Mouse (Mus musculus): Measurements from ENCODE around the gene Fam57b.

Fam57b gene

DNA sequence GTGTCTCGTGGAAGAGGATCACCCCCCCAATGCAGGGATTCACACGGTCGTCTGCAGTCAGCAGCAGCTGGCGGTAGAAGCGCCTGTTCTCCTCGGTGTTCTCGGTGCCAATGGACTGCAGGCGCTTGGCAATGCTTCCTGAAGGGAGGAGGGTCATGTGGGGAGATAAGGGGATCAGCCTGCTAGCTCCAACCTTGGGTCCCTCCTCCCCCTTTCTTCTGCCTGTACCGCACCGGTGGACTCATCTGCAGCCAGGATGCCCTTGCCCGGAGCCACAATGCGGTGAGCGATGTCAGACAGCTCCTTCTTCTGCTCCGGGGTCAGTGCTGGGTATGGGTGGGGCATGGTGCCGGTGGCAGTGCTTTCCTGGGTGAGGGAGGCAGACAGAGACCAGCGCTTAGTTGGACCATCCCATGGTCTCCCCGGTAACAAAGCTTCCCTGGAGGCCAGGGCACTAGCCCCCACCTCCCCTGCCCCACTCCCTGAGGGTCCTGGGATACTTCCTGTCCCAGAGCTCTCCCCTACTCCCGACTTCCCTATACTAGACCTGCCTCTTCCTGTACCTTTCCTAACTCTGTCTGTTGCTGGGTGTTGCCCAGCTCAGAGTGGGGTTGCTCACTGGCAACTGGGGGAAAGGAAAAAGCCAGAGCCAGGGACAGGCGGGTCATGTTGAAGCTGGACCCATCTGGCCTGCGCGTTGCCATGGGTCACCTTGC, at the start of gene Fam57b:
Gene Fam57b, plus strand, starts transcription at position 258 of the 716 bp plus-strand sequence.
- peak in 1 of 2 experiments; percentile 40 for DNase-seq

- no peak for DNase-seq
Measured at GRCm38 (mm10) chr7:126748824-126749223, 48.6 kb upstream of the Fam57b start.

GRCm38 (mm10) chr7:126749582-126750343, 47.7 kb upstream of the Fam57b start:
- DNase-seq: no peak

- DNase-seq: peak; percentile 83 to 91
Measured at GRCm38 (mm10) chr7:126754866-126755265, 42.6 kb upstream of the Fam57b start.

- no peak for DNase-seq
Measured at GRCm38 (mm10) chr7:126758539-126758938, 38.9 kb upstream of the Fam57b start.

DNA sequence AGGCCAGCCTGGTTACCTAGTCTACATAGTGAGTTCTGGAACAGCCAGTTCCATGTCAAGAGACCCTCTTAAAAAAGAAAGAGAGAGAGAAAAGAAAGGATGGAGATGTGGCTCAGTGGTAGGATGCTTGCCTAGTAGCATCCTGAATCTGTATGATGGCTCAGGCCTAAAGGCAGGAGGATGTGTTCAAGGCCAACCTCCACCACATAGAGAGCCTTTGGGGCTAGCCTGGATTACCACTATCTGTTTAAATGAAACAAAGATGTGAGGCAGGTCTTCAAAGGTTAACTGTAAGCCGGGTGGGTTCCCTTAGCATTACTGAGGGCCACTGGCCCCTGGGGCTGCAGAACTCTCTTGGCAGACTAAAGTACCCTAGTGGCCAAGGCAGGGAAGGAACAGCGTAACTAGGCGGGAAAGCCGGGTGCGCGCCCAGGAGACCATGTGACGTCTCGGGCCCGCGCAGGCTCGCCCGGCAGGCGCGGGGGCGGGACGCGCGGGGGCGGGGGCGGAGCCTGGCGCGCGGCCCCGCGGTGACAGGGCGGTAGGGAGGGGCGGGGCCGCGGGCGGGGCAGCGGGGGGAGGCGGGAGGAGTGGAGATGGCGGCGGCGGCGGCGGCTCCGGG, 38.3 kb upstream of the Fam57b start, which contains the start of gene Mapk3:
Gene Mapk3, plus strand, starts transcription at position 552 of the 622 bp plus-strand sequence.
- peak; percentile 91 to 95 for DNase-seq

DNA sequence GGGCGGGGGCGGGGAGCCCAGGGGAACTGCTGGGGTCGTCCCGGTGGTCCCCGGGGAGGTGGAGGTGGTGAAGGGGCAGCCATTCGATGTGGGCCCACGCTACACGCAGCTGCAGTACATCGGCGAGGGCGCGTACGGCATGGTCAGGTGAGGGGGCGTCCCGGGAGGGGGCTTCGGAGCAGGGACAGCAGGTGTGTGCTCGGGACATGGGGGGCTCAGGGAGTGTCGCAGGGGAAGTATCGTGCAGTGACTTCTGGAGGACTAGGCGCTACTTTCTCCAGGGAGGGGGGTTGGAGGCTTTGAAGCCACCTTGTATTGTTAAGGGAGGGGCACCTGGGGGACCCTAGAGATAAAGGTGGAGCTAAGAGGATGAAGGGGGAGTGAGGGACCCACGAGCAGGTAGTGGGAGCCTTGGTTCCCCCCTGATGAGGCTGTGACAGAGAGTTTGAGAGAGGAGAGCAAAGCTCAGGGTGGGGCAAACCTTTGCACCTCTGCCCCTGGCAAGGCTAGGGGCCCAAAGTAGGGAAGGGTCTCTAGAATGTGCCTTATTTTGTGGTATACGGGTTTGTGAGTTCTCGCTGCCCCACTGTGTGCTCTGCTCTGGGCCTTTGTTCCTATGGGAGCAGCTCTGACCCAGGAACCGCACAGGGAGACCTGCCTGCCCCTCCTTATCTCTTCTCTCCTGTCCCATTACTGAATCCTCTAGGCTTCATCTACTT, 37.6 kb upstream of the Fam57b start:
- DNase-seq: no peak

DNA sequence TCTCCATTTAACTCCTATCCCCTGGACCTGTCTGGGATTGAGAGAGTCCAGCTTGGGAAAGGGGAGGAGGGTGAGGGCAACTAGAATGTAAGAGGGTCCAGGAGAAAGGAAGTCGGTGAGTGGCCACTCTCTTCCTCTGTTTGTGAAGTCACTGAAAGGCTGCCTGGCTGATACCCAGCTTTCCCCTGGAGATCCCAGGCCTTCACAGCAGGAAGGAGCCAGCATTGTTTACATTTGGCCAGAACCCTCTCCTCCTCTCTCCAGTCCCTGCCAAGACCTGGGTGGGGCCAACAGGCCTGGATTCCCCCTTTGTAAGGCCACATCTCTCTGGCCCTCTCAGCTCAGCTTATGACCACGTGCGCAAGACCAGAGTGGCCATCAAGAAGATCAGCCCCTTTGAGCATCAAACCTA, 37.1 kb upstream of the Fam57b start:
- DNase-seq: peak; percentile 76 to 84

- DNase-seq: no peak
Measured at GRCm38 (mm10) chr7:126760956-126761355, 36.5 kb upstream of the Fam57b start.

DNA sequence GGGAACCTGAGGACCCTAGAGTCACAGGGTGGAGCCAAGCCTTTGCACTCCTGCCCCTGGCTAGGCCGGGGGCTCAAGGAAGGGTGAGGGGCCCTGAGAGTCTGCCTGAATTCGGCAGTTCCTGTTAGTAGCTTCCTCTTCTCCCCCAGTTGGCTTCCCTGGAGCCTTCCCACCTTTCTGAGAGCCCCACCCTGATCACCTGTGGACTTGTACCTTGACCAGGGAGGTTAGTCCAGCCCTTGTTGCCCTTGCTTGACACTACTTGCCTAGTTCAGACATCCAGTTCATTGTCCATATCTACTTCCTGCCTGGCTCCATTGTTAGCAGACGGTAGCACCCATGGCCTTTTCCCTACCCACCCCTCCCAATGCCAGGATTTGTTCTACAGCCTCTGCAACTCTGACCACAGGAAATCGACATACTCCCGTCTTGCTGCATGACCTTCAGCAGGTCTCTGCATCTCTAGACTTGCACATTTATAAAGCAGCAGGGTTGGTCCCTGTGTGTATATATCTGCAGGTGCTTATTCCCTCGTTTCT, 35.9 kb upstream of the Fam57b start:
- no peak for DNase-seq

DNA sequence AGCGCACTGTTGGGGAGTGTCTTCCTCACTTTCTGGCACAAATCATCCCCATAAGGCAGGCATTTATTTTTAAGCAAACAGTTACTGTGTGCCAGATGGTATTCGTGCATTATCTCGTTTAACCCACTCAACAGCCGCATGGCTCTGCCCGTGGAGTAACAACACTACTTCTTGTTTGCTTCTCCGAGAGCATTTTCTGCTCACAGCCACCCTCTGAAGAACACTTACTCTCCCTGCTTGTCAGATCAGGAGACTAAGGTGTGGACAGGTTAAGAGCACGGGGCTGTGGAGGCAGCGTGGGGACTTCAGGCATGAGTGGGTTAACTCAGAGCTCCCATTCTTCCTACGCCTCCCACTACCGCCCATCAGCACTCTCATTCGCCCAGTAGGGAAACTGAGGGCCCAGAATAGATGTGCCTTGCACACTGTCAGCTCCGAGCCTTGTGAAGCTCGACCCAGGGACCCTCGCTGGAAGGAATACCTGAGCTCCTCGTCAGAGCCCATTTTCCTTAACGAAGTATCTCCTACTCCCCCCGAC, 34.9 kb upstream of the Fam57b start:
- no peak for DNase-seq

DNA sequence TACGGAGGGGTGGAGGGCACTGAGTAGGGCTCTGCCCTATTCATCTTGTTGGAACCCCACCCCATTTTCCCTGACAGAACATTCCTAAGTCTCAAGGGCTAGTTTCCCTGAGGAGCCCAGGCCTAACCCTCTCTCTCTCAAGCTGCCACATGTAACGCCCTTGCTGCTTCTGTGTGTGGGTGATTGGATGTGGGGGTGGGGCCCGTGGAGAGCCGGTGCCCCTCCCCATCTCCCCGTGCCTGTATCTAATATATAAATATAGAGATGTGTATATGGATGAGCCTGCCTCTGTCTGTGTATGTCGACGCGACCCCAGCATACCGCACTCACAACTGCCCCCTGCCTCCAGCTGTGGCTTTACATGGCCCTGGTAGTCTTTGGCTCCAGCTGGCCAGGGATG, 31.9 kb upstream of the Fam57b start:
- DNase-seq: no peak

DNA sequence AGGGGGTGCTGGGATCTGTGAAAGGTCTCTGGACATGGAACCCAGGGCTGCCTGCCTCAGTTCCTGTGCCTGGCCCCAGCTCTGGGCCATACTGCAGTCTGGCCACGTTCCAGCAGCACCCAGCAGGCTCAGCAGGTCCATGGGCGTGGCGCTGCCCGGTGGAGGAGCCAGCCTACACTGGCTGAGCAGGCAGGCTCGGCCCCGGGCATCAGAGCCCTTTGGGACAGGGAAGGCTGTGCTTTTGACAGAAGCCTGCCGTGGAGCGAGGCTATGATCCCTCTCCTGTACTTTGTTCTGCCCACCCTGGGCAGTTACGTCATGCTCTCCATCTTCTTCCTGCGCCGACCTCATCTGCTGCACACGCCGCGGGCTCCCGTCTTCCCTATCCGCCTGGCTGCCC, 31.3 kb upstream of the Fam57b start, which contains the start of gene Gdpd3:
Gene Gdpd3, plus strand, starts transcription at position 134 of the 400 bp plus-strand sequence.
- peak; percentile 44 to 71 for DNase-seq

DNA sequence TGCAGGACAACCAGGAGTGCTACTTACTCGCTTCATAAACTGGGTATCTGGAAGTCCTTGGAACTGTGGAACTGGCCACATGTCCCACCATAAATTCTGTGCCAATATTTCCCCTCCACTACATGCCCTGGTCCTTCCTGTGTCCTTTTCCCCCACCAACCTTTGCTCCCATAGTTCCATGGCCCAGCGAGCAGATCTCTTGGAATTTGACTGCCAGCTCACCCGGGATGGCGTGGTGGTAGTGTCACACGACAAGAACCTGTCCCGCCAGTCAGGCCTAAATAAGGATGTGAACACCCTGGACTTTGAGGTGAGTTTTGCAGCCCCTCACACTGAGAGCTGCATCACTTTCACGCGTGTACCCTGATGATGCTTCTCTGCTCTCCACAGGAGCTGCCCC, 30.5 kb upstream of the Fam57b start:
- DNase-seq: no peak

GRCm38 (mm10) chr7:126770784-126771183, 26.7 kb upstream of the Fam57b start:
- DNase-seq: no peak

GRCm38 (mm10) chr7:126773351-126773750, 24.1 kb upstream of the Fam57b start:
- no peak for DNase-seq

DNA sequence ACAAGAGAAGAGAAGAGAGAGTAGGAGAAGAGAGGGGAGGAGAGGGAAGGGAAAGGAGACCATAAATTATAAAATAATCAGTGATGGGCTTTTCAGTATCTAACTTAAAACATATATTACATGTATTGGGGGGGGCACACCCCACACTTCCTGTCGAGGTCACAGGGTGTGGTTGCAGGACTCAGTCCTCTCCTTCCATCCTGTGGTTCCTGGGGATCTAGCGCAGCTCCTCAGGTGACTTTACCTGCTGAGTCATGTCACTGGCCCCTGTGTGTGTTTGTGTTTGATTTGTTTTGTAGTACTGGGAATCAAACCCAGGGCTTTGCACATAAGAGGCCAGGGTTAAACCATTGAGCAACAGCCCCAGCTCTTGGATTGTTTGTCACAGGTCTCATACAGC, 23.0 kb upstream of the Fam57b start:
- DNase-seq: no peak

- peak in 1 of 2 experiments; percentile 42 for DNase-seq
Measured at GRCm38 (mm10) chr7:126775185-126775977, 22.1 kb upstream of the Fam57b start.

DNA sequence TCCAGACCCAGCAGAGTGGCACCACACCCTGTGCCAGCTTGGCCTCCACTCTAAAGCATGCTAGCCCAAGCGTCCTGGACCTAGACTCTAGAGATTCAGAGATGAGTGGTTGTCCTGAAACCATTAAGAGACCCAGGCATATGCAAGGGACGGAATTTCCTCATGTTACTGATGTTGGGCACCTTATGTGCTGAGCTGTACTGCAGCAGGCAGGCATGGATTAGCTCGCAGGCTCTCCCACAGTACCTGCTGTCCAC, 21.6 kb upstream of the Fam57b start:
- DNase-seq: peak in 1 of 2 experiments; percentile 28

GRCm38 (mm10) chr7:126776598-126777057, 20.8 kb upstream of the Fam57b start, which contains the start of gene Ypel3:
Gene Ypel3 (plus strand): TSS chr7:126776955.
- peak; percentile 96 to 98 for DNase-seq

DNA sequence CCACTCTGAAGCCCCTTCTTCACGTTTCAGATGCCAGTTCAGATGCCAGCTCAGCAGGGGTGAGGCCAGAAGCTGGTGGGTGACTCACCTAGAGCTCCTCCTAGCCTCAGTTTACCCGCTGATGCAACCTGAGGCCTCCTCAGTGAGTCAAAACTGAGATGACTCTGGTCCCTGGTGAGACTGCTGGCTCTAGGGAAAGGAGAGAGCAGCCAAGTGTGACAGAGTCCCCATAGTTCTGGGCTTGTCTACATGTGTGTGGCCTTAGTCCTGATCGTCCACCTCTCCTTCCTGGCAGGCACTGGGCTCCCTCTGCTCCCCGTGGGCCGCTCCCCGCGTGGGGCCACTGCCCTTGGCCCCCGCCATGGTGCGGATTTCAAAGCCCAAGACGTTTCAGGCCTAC, 20.0 kb upstream of the Fam57b start:
- peak in 1 of 2 experiments; percentile 54 for DNase-seq
